Mouse (Mus musculus): ENCODE measurements around the gene Pigo.
"Not testable (repeated sequence)": the region's sequence is repeated elsewhere in the genome, so short reads cannot be mapped to it uniquely, and the experiment has no call there.

Pigo gene

GRCm38 (mm10) chr4:42999451-43000140 is 26.0 kb downstream of the Pigo start:
- DNase-seq, result peak; percentile 72 to 77

- DNase-seq, result no peak
Observed at GRCm38 (mm10) chr4:42998022-42998421, 27.6 kb downstream of the Pigo start.

- no peak for DNase-seq
Observed at GRCm38 (mm10) chr4:42988296-42988695, 37.3 kb downstream of the Pigo start.

- not testable (repeated sequence) for DNase-seq
Observed at GRCm38 (mm10) chr4:42980467-42980866, 45.2 kb downstream of the Pigo start.

- DNase-seq, result no peak
Observed at GRCm38 (mm10) chr4:42978062-42978461, 47.6 kb downstream of the Pigo start.

GRCm38 (mm10) chr4:42973868-42974267 is 51.8 kb downstream of the Pigo start:
- no peak for DNase-seq

- no peak for DNase-seq
Observed at GRCm38 (mm10) chr4:42972952-42973351, 52.7 kb downstream of the Pigo start.

- no peak for DNase-seq
Observed at GRCm38 (mm10) chr4:42969304-42969703, 56.3 kb downstream of the Pigo start, which contains the start of gene 1700022I11Rik. Gene 1700022I11Rik, plus strand, starts transcription at chr4:42969604.

Data from thymus, postnatal 36 days (tissue).